Mouse (Mus musculus) adrenal gland, postnatal 4 days (tissue): ENCODE results near the gene Tmem230. TPM values are rescaled to one million over a fixed set of nuclear protein-coding genes. Genes with fewer than 3 reads are reported as not detected.
"Not testable (repeated sequence)": the region's sequence is repeated elsewhere in the genome, so short reads cannot be mapped to it uniquely, and the experiment has no call there.

Experiments used
- DNase-seq, 2 experiments: peaks; one replicate each; pipeline ENCODE4 v3.0.0; 2021 to 2022; ENCODE audit warnings: low spot score in 2 of 2, mixed read lengths in 2 of 2
- long read RNA-seq, 2 experiments: library from polyadenylated mRNA; stranded (forward); transcript quantifications; one replicate each; pipeline ENCODE4 v2.0.0; 2021
- total RNA-seq, 2 experiments: library from RNA; stranded (reverse); gene quantifications; 2 replicates each; pipeline ENCODE4 v1.2.3; 2021

Tmem230 gene
- total RNA-seq = 10 to 100 TPM; 37.5 to 39.1 TPM
- long read RNA-seq, experiment 1, transcript Tmem230-201 (4 exons, 1,612 nt) = major isoform, 24 of 50 reads
- long read RNA-seq, experiment 1, partial matches to known transcripts = 0 of 50 reads
- long read RNA-seq, experiment 1, other reads (novel, unspliced or antisense) = 20 of 50 reads
- long read RNA-seq, experiment 2, transcript Tmem230-201 (4 exons, 1,612 nt) = major isoform, 26 of 54 reads
- long read RNA-seq, experiment 2, transcript Tmem230-202 (4 exons, 1,551 nt) = minor isoform, 7 of 54 reads
- long read RNA-seq, experiment 2, partial matches to known transcripts = 2 of 54 reads
- long read RNA-seq, experiment 2, other reads (novel, unspliced or antisense) = 17 of 54 reads

DNA sequence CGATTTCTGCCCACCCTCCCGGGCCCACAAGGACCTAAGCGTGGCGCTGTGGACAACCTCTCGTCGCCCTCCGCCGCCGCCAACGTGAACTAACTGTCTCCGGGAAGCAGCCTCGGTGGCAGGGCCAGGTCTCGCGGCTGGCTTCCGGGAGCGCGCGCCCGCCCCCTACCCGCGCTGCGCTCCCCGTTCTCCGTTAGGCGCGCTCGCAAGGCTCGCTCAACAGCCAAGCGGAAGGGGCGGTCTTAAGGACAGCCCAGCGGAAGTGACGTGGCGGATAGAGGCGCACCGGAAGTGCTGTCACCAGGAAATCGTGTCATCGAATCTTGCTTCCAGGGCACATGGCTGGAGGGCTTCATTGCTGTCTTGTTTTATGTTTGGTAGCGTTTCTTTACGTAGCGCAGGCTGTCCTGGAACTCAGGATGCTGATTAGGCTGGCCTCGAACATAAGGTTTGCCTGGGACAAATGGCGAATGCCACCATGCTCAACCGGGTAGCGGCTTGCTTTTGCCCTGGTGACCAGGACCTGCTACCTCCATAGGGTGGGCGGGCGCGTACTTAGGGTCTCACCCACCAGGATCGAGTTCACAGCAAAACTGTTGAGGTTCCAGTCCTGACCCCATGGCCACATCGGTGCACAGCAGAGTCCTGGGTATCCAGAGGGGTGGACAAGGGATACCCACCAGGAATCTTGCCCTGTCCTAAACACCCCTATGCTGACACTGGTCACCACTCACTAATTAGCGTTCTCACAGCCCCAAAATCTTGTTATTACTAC lies at the start of gene Tmem230:
TSS of gene Tmem230 (minus strand) at position 269 of the 775 bp plus-strand sequence.
- peak; percentile 60 to 86 for DNase-seq

DNA sequence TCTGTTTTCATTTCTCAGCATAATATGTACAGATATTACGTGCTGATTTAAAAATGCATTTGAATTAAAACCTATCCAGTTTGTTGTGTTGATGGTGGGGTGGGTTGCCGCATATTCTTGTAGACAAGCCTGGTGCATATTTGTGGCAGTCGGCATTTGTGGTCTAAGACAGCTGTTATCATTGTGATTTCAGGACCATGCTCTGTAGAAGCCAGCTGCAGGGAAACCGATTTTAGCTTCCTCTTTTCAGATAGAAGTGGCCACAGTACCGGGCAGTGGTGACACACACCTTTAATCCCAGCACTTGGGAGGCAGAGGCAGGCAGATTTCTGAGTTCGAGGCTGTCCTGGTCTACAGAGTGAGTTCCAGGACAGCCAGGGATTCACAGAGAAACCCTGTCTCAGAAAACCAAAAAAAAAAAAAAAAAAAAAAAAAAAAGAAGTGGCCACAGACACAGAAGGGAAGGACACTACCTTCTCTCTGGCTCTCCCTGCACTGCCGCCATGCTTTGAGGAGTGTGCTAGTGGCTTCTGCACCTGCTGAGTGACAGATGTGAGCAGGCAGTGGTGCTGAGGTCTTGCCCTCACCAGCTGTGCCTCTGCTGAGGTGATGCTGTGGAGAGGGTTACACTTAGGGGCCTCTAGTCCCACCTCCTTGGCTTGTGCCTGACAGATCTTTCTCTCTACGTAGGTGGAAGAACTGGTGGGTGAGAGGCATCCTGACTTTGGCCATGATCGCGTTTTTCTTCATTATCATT lies 46.3 kb upstream of the Tmem230 start:
- no peak for DNase-seq

DNA sequence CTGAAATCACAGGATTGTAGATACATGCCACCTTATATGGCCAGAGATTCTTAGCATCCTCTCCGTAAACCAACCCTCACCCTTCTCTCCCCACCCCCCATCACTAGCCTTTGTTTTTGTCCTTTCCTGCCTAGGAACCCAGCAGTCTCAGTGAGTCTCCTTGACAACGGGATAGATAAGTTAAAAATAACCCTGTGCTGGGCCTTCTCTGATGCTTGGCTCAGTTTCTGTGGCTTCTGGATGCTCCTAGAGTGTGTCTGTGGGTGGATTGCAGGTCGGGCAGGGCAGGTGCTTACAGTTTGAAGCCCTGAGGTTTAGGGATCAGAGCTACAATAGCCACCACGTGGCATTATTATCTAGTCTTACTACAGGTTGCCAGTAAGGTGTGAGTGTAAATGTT lies 44.5 kb upstream of the Tmem230 start:
- DNase-seq = no peak

GRCm38 (mm10) chr2:132291265-132291664 lies 43.7 kb upstream of the Tmem230 start:
- DNase-seq = no peak

DNA sequence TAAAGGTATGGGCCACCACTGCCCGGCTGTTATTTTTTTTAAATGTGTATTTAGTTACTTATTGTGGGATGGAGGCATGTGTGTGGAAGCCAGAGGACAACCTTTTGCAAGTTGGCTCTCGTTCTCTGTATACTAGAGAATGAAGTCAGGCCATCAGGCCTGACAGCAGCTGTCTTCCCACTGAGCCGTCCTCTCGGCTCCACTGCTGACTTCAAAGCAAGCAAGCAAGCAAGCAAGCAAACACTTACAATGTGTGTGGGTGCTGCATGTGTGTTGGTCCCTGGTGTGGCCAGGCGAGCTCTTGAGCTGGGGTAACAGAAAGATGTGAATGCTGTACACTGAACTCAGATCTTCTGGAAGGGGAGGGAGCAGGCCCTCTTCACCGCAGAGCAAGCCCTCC lies 43.2 kb upstream of the Tmem230 start:
- no peak for DNase-seq

- DNase-seq = not testable (repeated sequence)
Observed at GRCm38 (mm10) chr2:132289213-132289612, 41.6 kb upstream of the Tmem230 start.

DNA sequence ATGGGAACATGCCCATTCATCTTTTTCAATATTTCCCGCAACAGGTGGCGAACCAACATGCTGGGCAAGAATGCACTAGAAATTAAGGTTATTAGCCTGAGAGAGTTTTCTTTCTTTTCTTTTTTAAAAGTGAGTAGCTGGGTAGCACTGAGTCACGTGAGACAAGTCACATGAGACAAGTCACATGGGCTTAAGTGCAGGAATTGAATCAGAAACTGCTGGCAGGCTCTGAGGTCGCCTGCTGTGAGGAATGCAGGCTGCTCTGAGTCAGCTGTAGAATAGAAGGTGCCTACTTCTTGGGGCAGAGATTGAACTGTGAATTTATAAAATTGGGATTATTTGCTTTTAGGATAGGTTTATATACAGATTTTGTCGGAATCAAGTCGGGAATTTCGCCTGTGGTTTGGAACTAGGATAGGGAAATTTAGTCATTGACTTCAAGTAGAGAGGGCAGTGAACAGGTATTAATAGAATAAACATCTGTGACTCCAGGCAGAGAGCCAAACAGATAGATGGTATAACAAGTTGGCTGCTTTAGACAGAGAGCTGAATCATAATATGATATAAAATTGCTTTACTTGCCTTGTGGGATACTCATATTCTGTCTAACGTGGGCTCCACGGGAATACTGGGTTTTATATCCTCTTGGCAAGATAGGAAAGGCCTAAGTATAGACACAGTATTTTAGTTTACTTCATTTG lies 38.9 kb upstream of the Tmem230 start:
- no peak for DNase-seq

DNA sequence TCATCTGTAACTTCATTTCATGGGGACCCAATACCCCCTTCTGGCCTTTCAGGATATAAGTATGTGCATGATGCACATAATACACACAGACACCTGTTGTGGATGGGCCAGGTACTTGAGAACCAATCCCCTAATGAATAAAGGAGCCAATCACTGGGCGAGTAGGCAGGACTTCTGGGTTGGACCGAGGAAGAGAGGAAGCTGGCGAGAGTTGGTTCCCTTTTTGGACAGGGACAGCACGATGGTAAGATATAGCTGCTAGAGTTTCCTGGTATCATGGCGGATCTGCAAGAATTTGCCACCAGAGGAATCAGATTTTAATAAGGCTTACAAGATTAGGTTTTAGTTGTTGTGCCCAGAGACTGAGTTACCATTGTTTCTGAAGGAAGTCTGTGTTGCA lies 38.1 kb upstream of the Tmem230 start:
- not testable (repeated sequence) for DNase-seq

- no peak for DNase-seq
Observed at GRCm38 (mm10) chr2:132284492-132285139, 37.0 kb upstream of the Tmem230 start.

- no peak for DNase-seq
Observed at GRCm38 (mm10) chr2:132283236-132284070, 35.8 kb upstream of the Tmem230 start.

GRCm38 (mm10) chr2:132282453-132283174 lies 35.0 kb upstream of the Tmem230 start:
- no peak for DNase-seq

DNA sequence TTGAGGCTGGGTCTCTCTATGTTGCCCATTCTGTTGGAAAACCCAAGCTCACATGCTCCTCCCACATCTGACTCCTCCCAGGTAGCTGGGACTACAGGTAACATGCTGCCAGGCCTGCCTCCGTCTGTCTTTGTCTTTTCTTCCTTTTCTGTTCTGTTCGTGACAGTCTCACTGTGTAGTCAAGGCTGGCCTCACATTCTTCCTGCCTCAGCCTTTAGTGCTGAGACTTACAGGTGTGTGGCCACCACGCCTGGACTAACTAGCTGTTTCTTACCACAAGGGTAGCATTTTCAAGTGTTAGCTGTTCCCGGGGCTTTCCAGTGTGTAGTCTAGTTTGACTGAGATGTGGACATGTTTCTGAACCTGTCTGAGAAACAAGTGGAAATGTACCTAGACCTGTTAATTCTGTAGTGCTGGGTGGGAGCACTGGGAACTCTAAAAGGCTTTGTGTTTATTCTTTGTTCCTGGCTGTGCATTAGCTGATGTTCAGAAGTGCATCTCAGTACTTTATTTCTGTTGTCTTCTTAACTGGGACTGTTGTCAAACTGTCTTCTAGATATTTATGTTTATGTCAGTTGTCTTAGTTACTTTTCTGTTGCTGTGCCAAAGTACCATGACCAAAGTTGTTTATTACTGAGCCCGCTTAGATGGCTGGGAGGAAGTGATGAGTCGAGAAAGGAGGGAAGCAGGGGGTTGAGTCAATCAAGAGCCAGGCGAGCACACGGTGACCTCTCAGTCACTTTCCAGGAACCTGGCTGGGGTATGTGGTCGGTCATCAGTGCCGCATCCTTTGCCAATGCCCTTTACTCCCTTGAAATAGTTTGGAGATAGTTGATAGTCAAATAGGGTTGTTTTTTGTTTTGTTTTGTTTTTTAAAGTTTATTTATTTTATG lies 34.2 kb upstream of the Tmem230 start:
- DNase-seq = no peak

DNA sequence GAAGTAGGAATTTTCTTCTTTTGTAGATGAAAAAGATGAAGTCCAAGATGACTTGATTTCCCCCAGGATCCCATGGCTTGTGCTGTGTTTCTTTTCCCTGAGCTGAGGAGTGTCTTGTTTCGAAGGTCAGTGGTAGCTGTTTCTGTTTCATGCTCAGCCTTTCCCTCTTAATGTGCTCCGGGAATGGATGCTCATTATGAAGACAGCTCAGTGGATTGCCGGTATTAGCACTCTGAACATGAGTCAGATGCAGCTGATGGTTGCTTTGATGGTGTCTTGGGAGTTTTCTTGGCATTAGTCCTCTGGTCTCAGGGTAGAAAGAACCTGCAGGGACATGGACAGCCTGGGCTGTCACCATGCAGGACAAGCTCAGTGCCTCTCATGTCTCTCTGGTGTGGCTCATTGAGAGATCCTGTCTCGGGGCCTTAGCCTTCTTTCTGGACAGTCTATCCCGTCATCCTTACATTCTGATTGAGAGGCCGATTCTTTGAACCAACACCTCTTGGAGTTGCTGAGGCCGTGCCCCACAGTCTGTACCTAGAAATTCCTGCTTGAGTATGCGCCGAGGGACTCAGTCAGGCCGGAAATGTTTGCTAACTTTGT lies 33.0 kb upstream of the Tmem230 start:
- no peak for DNase-seq

DNA sequence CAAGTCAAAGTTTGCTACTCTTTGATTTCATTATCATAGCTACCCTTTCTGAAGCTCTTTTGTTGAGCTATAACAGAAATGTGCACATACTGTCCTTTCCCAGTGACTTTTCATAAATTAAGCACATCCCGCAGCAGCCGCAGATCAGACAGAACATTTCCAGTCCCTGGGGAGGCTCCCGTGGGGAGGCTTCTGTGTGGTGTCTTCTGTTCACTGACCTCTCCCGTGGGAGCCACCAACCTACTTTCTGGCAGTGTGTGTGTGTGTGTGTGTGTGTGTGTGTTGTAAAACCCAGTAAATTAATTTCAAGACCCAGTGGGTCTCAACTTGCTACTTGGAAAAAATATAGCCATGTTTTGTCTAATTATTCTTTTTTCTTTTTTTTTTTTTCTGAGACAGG lies 32.4 kb upstream of the Tmem230 start:
- no peak for DNase-seq

DNA sequence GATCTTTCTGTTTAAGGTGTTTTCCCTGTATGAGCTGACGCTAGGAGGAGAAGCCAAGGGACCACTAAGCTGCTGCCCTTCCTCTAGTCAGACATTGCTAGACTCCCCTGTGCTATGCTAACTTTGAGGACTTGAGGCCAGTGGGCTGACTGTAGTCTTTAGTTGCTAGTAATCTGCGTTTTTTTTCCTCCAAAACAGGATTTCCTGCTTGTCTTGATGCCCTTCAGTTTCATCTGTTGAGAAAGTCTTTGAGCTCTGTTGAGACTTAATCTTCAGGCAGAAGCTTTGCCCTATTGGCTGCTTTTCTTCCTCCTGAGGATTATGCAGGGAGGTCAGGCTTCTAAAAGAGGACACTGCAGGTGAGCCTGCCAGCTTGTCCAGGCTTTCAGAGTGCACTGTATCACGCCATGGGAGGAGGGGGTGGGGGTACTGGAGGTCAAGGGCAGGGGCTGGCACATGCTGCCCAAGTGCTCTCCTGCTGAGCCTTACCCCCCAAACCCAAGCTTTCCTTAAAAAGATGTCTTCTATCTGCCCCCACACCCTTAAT lies 31.8 kb upstream of the Tmem230 start:
- DNase-seq = no peak

- no peak for DNase-seq
Observed at GRCm38 (mm10) chr2:132278273-132278853, 30.8 kb upstream of the Tmem230 start.

- no peak for DNase-seq
Observed at GRCm38 (mm10) chr2:132276249-132276648, 28.6 kb upstream of the Tmem230 start.
